ENCODE assay signal across 8 mouse cellular contexts in the genomic region with DNA sequence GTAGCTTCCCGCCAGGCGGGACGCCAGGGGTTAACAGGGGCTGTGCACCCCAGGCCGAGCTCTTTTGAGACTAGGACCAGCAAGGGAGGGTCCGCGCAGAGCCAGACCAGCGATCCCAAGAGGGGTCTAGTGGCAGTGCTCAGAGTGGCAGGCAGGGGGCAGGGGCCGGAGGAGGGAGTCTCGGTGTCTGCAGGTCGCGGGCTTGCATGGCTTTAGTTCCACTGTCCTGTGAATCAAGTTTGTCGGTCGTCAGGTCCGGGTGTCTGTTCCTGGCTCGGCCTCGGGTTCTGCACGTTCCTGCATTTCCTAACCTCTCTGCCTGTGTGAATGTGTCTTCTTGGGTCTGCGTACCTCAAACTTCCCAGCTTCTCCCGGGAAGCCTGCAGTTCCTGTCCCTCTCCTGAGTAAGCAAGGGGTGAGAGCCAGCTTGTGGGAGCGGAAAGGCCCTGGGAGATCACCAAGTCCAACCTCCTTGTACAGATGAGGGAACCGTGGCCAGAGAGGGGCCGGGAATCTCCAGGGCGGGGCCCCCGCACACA. TPM values are rescaled to one million over a fixed set of nuclear protein-coding genes. Genes with fewer than 3 reads are reported as not detected.
DNase-seq lines count a peak whose midpoint lies in the region; ATAC-seq and TF ChIP-seq lines count a peak whose summit lies in the region.

No protein-coding gene starts in this region.

- H3K9me3 ChIP-seq in embryonic facial prominence, embryonic 11.5 days (replicated peaks; ENCODE audit: control insufficient read depth, low read length): no peaks in the 10 kb centered on the region
- H3K9me3 ChIP-seq in midbrain, embryonic 11.5 days (ENCODE audit: control insufficient read depth, low read length): no peaks in the 10 kb centered on the region

- no peaks in the 10 kb centered on the region; the same call in 1 of the 2 replicates for H3K27me3 ChIP-seq in embryonic facial prominence, embryonic 11.5 days (ENCODE audit: control insufficient read depth, insufficient read depth, low read length)
- peaks cover 31% of the 10 kb centered on the region for H3K27me3 ChIP-seq in midbrain, embryonic 11.5 days (ENCODE audit: control insufficient read depth, insufficient read depth, low read length)
- H3K27me3 ChIP-seq in testis, adult 2 months (ENCODE audit: control insufficient read depth, insufficient read depth, low read length): no peaks in the 10 kb centered on the region

- DNase-seq in right cerebral cortex, postnatal 14 days: peak; percentile 31
- no peak for DNase-seq in right cerebral cortex, postnatal 36 days (ENCODE audit: low spot score in 2 of 2)
- DNase-seq in embryonic facial prominence, embryonic 11.5 days (ENCODE audit: low spot score): peak; percentile 78
- peak; percentile 65 to 76 for DNase-seq in heart, postnatal 10 days
- peak; percentile 60 to 75 for DNase-seq in kidney, postnatal 36 days
- DNase-seq in midbrain, embryonic 11.5 days (ENCODE audit: low spot score, missing footprints): peak; percentile 98
- DNase-seq in c-Kit-positive CD71-positive TER-119-positive erythroid progenitor cells, embryonic 14.5 days (ENCODE audit: low spot score): no peak

- peak; percentile 55 for ATAC-seq in embryonic facial prominence, embryonic 11.5 days (replicated peaks; ENCODE audit: insufficient number of reproducible peaks, low FRiP score, low TSS enrichment, low read depth)
- ATAC-seq in midbrain, embryonic 11.5 days (ENCODE audit: low FRiP score): peak; percentile 81

- peak overlapping the region; percentile 87 for H3K9ac ChIP-seq in embryonic facial prominence, embryonic 11.5 days (replicated peaks; ENCODE audit: low read length)
- peak overlapping the region; percentile 80 for H3K9ac ChIP-seq in midbrain, embryonic 11.5 days (ENCODE audit: low read length)

- peaks cover 3% of the 10 kb centered on the region for H3K4me1 ChIP-seq in embryonic facial prominence, embryonic 11.5 days (ENCODE audit: control insufficient read depth, insufficient read depth, low read length)
- H3K4me1 ChIP-seq in midbrain, embryonic 11.5 days (ENCODE audit: control insufficient read depth, insufficient read depth, low read length): peaks cover 14% of the 10 kb centered on the region
- peaks cover 19% of the 10 kb centered on the region for H3K4me1 ChIP-seq in testis, adult 2 months (ENCODE audit: control insufficient read depth, insufficient read depth, low read length)

- peak; percentile 7; the same call in 1 of the 2 replicates for TF ChIP-seq CTCF in testis, adult 2 months (IDR thresholded peaks at IDR 0.05; ENCODE audit: control insufficient read depth, insufficient read depth, insufficient replicate concordance, low read depth, low read length)

- intact Hi-C loops in heart, postnatal 10 days (cut with DNase I): loop anchor here (1.0 to 5.0 kb wide), 3 partner anchors 41 to 103 kb away; no protein-coding TSS in a partner anchor

- H3K27ac ChIP-seq in embryonic facial prominence, embryonic 11.5 days (replicated peaks; ENCODE audit: low read depth, low read length): no peak overlapping the region
- no peak overlapping the region for H3K27ac ChIP-seq in midbrain, embryonic 11.5 days (ENCODE audit: low read depth, low read length)
- H3K27ac ChIP-seq in testis, adult 2 months (ENCODE audit: control insufficient read depth, insufficient read depth, low read depth, low read length): no peak overlapping the region

- H3K4me2 ChIP-seq in embryonic facial prominence, embryonic 11.5 days (ENCODE audit: low read depth, low read length): peak overlapping the region; percentile 100
- H3K4me2 ChIP-seq in midbrain, embryonic 11.5 days: peak overlapping the region; percentile 100

- H3K4me3 ChIP-seq in embryonic facial prominence, embryonic 11.5 days (ENCODE audit: low read depth, low read length): peak overlapping the region; percentile 85
- H3K4me3 ChIP-seq in midbrain, embryonic 11.5 days (ENCODE audit: low read depth, low read length): peak overlapping the region; percentile 74
- H3K4me3 ChIP-seq in testis, adult 2 months (ENCODE audit: control insufficient read depth, low read depth, low read length): peak overlapping the region; percentile 73

- under 1% methylated on average over 24 of the region's 24 CpGs for WGBS in embryonic facial prominence, embryonic 11.5 days
- 3% methylated on average over 24 of the region's 24 CpGs for WGBS in midbrain, embryonic 11.5 days

- TF ChIP-seq POLR2A in testis, adult 2 months (IDR thresholded peaks at IDR 0.05; ENCODE audit: control insufficient read depth, low read depth, low read length): no peak

- H3K36me3 ChIP-seq in embryonic facial prominence, embryonic 11.5 days (replicated peaks; ENCODE audit: control insufficient read depth, insufficient read depth, low read depth, low read length): no peaks in the 10 kb centered on the region
- no peaks in the 10 kb centered on the region for H3K36me3 ChIP-seq in midbrain, embryonic 11.5 days (ENCODE audit: control insufficient read depth, insufficient read depth, low read length)
- H3K36me3 ChIP-seq in testis, adult 2 months (ENCODE audit: control insufficient read depth, insufficient read depth, low read length): no peaks in the 10 kb centered on the region

RNA-seq across cellular contexts. Expression of a gene that starts 2.3 kb away (rescaled TPM):
- 4.5 and 4.9 TPM in 2 replicates for polyA plus RNA-seq in embryonic facial prominence, embryonic 11.5 days (2014; fragmentation: Nextera tagmentation; extraction: Ambion mirVana)
- total RNA-seq in heart, postnatal 10 days (2021): 1 to 10 TPM; 3.8 to 4.8 TPM
- polyA plus RNA-seq in midbrain, embryonic 11.5 days (2014; fragmentation: Nextera tagmentation; extraction: Ambion mirVana): 1.9 and 2.3 TPM in 2 replicates
- 15.3 and 17.9 TPM in 2 replicates for polyA plus RNA-seq in testis, adult 2 months (2012; rRNA removed)

RNA-seq across cellular contexts. Expression of a gene that starts 44.1 kb away (rescaled TPM):
- not detected in 2 replicates for polyA plus RNA-seq in embryonic facial prominence, embryonic 11.5 days (2014; fragmentation: Nextera tagmentation; extraction: Ambion mirVana)
- not detected for total RNA-seq in heart, postnatal 10 days (2021)
- polyA plus RNA-seq in midbrain, embryonic 11.5 days (2014; fragmentation: Nextera tagmentation; extraction: Ambion mirVana): not detected in 2 replicates
- 0.04 TPM in 1 of 2 replicates, not detected in the other for polyA plus RNA-seq in testis, adult 2 months (2012; rRNA removed)

Comparison
In these comparisons a context has a peak if more than half of its experiments do, and no peak if none do; other contexts are left out.
1. DNase-seq: peak in right cerebral cortex, postnatal 14 days (single experiment), embryonic facial prominence, embryonic 11.5 days (single experiment), heart, postnatal 10 days (2 of 2), kidney, postnatal 36 days (2 of 2) and midbrain, embryonic 11.5 days (single experiment); none in right cerebral cortex, postnatal 36 days (0 of 2) and c-Kit-positive CD71-positive TER-119-positive erythroid progenitor cells, embryonic 14.5 days (single experiment).
2. Peak in every context shown above with its lines, with median percentiles within 50 percentile points of each other: H3K4me3 ChIP-seq.